Mouse (Mus musculus): ENCODE measurements around the gene Rara.

DNA sequence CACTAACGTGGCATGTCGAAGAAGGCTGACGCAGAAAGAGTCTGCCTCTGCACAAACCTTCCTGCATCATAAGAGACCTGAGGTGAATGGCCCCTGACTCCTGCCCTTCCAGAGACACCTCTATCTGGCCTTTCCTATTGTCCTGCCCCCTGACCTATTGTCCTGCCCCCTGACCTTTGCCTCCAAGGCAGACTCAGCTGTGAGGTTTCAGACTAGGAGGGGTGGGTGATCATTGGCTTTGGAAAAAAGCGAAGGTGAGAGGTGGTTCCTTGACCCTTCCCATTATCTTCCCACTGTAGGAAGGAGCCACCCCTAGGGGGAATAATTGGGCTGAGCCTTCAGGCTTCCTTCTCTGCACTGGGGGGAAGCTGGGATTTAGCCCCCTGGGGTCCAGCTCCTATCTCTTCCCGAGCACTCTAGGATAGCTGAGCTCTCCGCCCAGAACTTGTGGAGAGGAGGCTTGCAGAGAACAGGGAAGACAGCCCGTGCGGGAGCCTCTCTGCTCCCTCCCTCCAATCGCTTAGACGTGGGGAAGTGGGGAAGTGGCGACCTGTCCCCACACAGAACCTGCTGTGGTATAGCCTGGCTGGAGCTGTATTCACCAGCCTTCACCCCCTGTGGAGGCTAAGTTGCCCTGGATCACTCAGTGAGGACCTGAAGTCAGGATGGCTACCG, 34.9 kb downstream of the Rara start:
- TF ChIP-seq USF1 (IDR thresholded peaks at IDR 0.05; ENCODE audit: low read depth) (no peak), E2F4 (IDR thresholded peaks at IDR 0.05; ENCODE audit: insufficient read depth) (no peak), MYOD1 (IDR thresholded peaks at IDR 0.05; ENCODE audit: control insufficient read depth in 1 of 3, insufficient read length in 2 of 3, low read depth in 2 of 3) (no peak), POLR2A (IDR thresholded peaks at IDR 0.05; ENCODE audit: insufficient read length, low read depth) (no peak), REST (IDR thresholded peaks at IDR 0.05; ENCODE audit: insufficient read depth, insufficient read length) (no peak), POLR2AphosphoS2 (IDR thresholded peaks at IDR 0.05; ENCODE audit: insufficient read length, low read depth) (no peak)
